Mouse (Mus musculus) stomach, embryonic 16.5 days (tissue): ENCODE results near the gene Orc6. TPM values are rescaled to one million over a fixed set of nuclear protein-coding genes. Genes with fewer than 3 reads are reported as not detected.

Source experiments
- ATAC-seq: fragments of 200-750 bp; cut with Nextera tagmentation; 2 replicates; pipeline ENCODE4 v1.8.0; 2017; ENCODE audit warnings: moderate number of reproducible peaks, moderate TSS enrichment; ENCODE audit not compliant: insufficient read depth, low FRiP score
- H3K27ac ChIP-seq: fragments of 300-500 bp; sonication (generic); 2 replicates; pipeline ENCODE4 v1.5.1; 2014; ENCODE audit warnings: low read length
- H3K27me3 ChIP-seq: fragments of 300-500 bp; sonication (generic); 2 replicates; pipeline ENCODE4 v1.6.1; 2014; ENCODE audit warnings: low read length, control low read depth, mixed read lengths; ENCODE audit not compliant: control insufficient read depth, insufficient read depth
- H3K36me3 ChIP-seq: fragments of 300-500 bp; sonication (generic); 2 replicates; pipeline ENCODE4 v1.6.1; 2014; ENCODE audit warnings: low read length; ENCODE audit not compliant: control insufficient read depth, insufficient read depth
- H3K4me1 ChIP-seq: fragments of 300-500 bp; sonication (generic); 2 replicates; pipeline ENCODE4 v1.6.1; 2014; ENCODE audit warnings: low read length, control low read depth, mixed read lengths; ENCODE audit not compliant: control insufficient read depth, insufficient read depth
- H3K4me2 ChIP-seq: fragments of 300-500 bp; sonication (generic); 2 replicates; pipeline ENCODE4 v1.6.1; 2014; ENCODE audit warnings: low read depth, low read length, mixed read lengths
- H3K4me3 ChIP-seq: fragments of 300-500 bp; sonication (generic); replicated peaks from 2 replicates; pipeline ENCODE4 v1.5.1; 2014; ENCODE audit warnings: mild to moderate bottlenecking, low read length
- H3K9ac ChIP-seq: fragments of 300-500 bp; sonication (generic); 2 replicates; pipeline ENCODE4 v1.6.1; 2014; ENCODE audit warnings: low read length
- H3K9me3 ChIP-seq: fragments of 300-500 bp; sonication (generic); replicated peaks from 2 replicates; pipeline ENCODE4 v1.6.1; 2016; ENCODE audit warnings: low read length, control low read depth; ENCODE audit not compliant: control insufficient read depth
- WGBS: fragments of 180-500 bp; shearing (Covaris S2); extraction: QIAGEN DNeasy Blood & Tissue Kit; methylation state at CpG from one replicate; pipeline ENCODE4 v1.1.7; 2014; 5-methylcytosine and 5-hydroxymethylcytosine counted together
- polyA plus RNA-seq: library from polyadenylated mRNA; unstranded; fragments of >200 nt; fragmentation: Nextera tagmentation; extraction: Ambion mirVana; gene quantifications from 2 replicates; pipeline ENCODE4 v1.2.1, GENCODE M21; 2015

Orc6 gene
- polyA plus RNA-seq, 1 experiment from 2014 or later: 76.8 TPM

GRCm38 (mm10) chr8:85318534-85318933 is 19.1 kb downstream of the Orc6 start:
- Histone ChIP-seq H3K27me3 (no peaks in the 10 kb centered on the region), H3K27ac (no peak overlapping the region), H3K4me2 (no peak overlapping the region), H3K9ac (no peak overlapping the region), H3K36me3 (no peaks in the 10 kb centered on the region), H3K4me3 (no peak overlapping the region), H3K4me1 (no peaks in the 10 kb centered on the region), H3K9me3 (0 out of 2 replicates have a peak, but pooled peaks cover 4% of the 10 kb centered on the region)
- ATAC-seq: no peak
- WGBS: 79% methylated on average over 4 of the region's 4 CpGs

- WGBS: 81% methylated on average over 15 of the region's 15 CpGs
- Histone ChIP-seq H3K9ac (no peak overlapping the region), H3K9me3 (0 out of 2 replicates have a peak, but pooled peaks cover 4% of the 10 kb centered on the region), H3K27ac (no peak overlapping the region), H3K36me3 (no peaks in the 10 kb centered on the region), H3K4me1 (no peaks in the 10 kb centered on the region), H3K4me2 (no peak overlapping the region), H3K27me3 (no peaks in the 10 kb centered on the region), H3K4me3 (no peak overlapping the region)
- no peak for ATAC-seq
These were observed 22.5 kb downstream of the Orc6 start for GRCm38 (mm10) chr8:85321981-85322380.

- Histone ChIP-seq H3K9me3 (0 out of 2 replicates have a peak, but pooled peaks cover 3% of the 10 kb centered on the region), H3K4me1 (no peaks in the 10 kb centered on the region), H3K27ac (no peak overlapping the region), H3K4me2 (no peak overlapping the region), H3K4me3 (no peak overlapping the region), H3K27me3 (no peaks in the 10 kb centered on the region), H3K36me3 (no peaks in the 10 kb centered on the region), H3K9ac (no peak overlapping the region)
- WGBS: 79% methylated on average over 3 of the region's 3 CpGs
- no peak for ATAC-seq
These were observed 23.7 kb downstream of the Orc6 start for GRCm38 (mm10) chr8:85323084-85323483.

GRCm38 (mm10) chr8:85327036-85327435 is 27.6 kb downstream of the Orc6 start:
- ATAC-seq: no peak
- 70% methylated on average over 9 of the region's 9 CpGs for WGBS
- Histone ChIP-seq H3K27ac (no peak overlapping the region), H3K27me3 (no peaks in the 10 kb centered on the region), H3K4me3 (no peak overlapping the region), H3K4me1 (no peaks in the 10 kb centered on the region), H3K4me2 (no peak overlapping the region), H3K9me3 (no peaks in the 10 kb centered on the region), H3K36me3 (no peaks in the 10 kb centered on the region), H3K9ac (no peak overlapping the region)

- Histone ChIP-seq H3K9me3 (no peaks in the 10 kb centered on the region), H3K4me2 (no peak overlapping the region), H3K36me3 (no peaks in the 10 kb centered on the region), H3K27ac (no peak overlapping the region), H3K27me3 (no peaks in the 10 kb centered on the region), H3K4me3 (no peak overlapping the region), H3K4me1 (no peaks in the 10 kb centered on the region), H3K9ac (no peak overlapping the region)
- no peak for ATAC-seq
- WGBS: 71% methylated on average over 1 of the region's 1 CpGs
These were observed 30.1 kb downstream of the Orc6 start for GRCm38 (mm10) chr8:85329506-85329905.

- Histone ChIP-seq H3K9me3 (no peaks in the 10 kb centered on the region), H3K27me3 (no peaks in the 10 kb centered on the region), H3K4me1 (no peaks in the 10 kb centered on the region), H3K4me3 (no peak overlapping the region), H3K27ac (no peak overlapping the region), H3K36me3 (no peaks in the 10 kb centered on the region), H3K4me2 (no peak overlapping the region), H3K9ac (no peak overlapping the region)
- ATAC-seq: no peak
These were observed 35.7 kb downstream of the Orc6 start for GRCm38 (mm10) chr8:85335105-85335504.

- WGBS: 70% methylated on average over 6 of the region's 6 CpGs
- Histone ChIP-seq H3K9ac (no peak overlapping the region), H3K4me2 (no peak overlapping the region), H3K27ac (no peak overlapping the region), H3K9me3 (no peaks in the 10 kb centered on the region), H3K27me3 (no peaks in the 10 kb centered on the region), H3K4me3 (no peak overlapping the region), H3K4me1 (no peaks in the 10 kb centered on the region), H3K36me3 (no peaks in the 10 kb centered on the region)
- no peak for ATAC-seq
These were observed 36.9 kb downstream of the Orc6 start for GRCm38 (mm10) chr8:85336211-85336933.

GRCm38 (mm10) chr8:85337681-85338080 is 38.2 kb downstream of the Orc6 start:
- no peak for ATAC-seq
- no peaks in the 10 kb centered on the region for H3K4me1 ChIP-seq
- H3K4me2 ChIP-seq: no peak overlapping the region
- WGBS: 65% methylated on average over 4 of the region's 4 CpGs
- no peaks in the 10 kb centered on the region for H3K36me3 ChIP-seq
- no peaks in the 10 kb centered on the region for H3K27me3 ChIP-seq
- no peaks in the 10 kb centered on the region for H3K9me3 ChIP-seq
- no peak overlapping the region for H3K27ac ChIP-seq
- H3K9ac ChIP-seq: no peak overlapping the region
- H3K4me3 ChIP-seq: no peak overlapping the region

- no peaks in the 10 kb centered on the region for H3K36me3 ChIP-seq
- no peak overlapping the region for H3K4me3 ChIP-seq
- H3K27me3 ChIP-seq: no peaks in the 10 kb centered on the region
- no peak overlapping the region for H3K4me2 ChIP-seq
- ATAC-seq: no peak
- no peaks in the 10 kb centered on the region for H3K4me1 ChIP-seq
- H3K9me3 ChIP-seq: no peaks in the 10 kb centered on the region
- H3K9ac ChIP-seq: no peak overlapping the region
- WGBS: 69% methylated on average over 5 of the region's 5 CpGs
- H3K27ac ChIP-seq: no peak overlapping the region
These were observed 40.6 kb downstream of the Orc6 start for GRCm38 (mm10) chr8:85339871-85340573.
